ENCODE assay signal across 11 mouse cellular contexts in the genomic region with DNA sequence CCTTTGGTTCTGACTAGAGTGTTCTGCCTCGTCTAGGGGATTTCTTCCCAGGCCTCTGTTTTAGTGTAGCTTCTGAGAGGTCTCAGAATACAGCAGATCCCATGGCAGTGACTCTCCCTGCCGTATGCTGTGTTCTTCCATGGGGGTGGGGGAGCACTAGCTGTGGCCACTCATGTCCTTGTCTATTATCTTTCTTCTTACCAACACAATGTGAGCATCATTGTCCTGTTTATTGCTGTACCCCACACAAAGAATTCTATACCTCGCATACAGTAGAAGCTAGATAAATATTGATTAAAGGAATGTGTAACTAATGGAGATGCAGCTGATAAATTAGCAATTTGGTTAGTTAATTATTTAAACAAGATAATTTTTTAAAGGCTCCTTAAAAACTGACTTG.
DNase-seq lines count a peak whose midpoint lies in the region; ATAC-seq lines count a peak whose summit lies in the region.
"Had no signal": no experiment of that assay in that cellular context is flagged by ENCODE, and none has a peak within 500 bp of the region (broad histone marks: within the 10 kb centered on the region; RNA-seq: fewer than 3 reads in every experiment).

No protein-coding gene starts in this region.

- ATAC-seq in kidney, embryonic 16.5 days (ENCODE audit: low FRiP score, low TSS enrichment): peak; percentile 69; the same call in 1 of the 2 replicates
- peak; percentile 57 for ATAC-seq in forebrain, embryonic 15.5 days (replicated peaks)
- ATAC-seq in hindbrain, embryonic 16.5 days: peak; percentile 32; the same call in 1 of the 2 replicates
- peak; percentile 69 for ATAC-seq in midbrain, embryonic 16.5 days

- H3K9me3 ChIP-seq in kidney, embryonic 16.5 days (ENCODE audit: low read length): no peaks in the 10 kb centered on the region
- no peaks in the 10 kb centered on the region for H3K9me3 ChIP-seq in forebrain, embryonic 15.5 days
- H3K9me3 ChIP-seq in hindbrain, embryonic 16.5 days (ENCODE audit: control insufficient read depth, low read length): no peaks in the 10 kb centered on the region
- no peaks in the 10 kb centered on the region for H3K9me3 ChIP-seq in midbrain, embryonic 16.5 days (replicated peaks; ENCODE audit: control insufficient read depth, low read length, poor library complexity, severe bottlenecking)
- H3K9me3 ChIP-seq: heart, embryonic 13.5 days had no signal

- 0 out of 2 replicates have a peak, but pooled peaks cover 3% of the 10 kb centered on the region for H3K4me1 ChIP-seq in kidney, embryonic 16.5 days (ENCODE audit: insufficient read depth, low read length)
- peaks cover 7% of the 10 kb centered on the region for H3K4me1 ChIP-seq in forebrain, embryonic 15.5 days
- no peaks in the 10 kb centered on the region; the same call in 1 of the 2 replicates for H3K4me1 ChIP-seq in hindbrain, embryonic 16.5 days (ENCODE audit: control insufficient read depth, insufficient read depth, low read depth, low read length)
- peaks cover 3% of the 10 kb centered on the region; the same call in 1 of the 2 replicates for H3K4me1 ChIP-seq in midbrain, embryonic 16.5 days (ENCODE audit: control insufficient read depth, insufficient read depth, low read length)

- H3K9ac ChIP-seq in kidney, embryonic 16.5 days (replicated peaks; ENCODE audit: low read length): no peak overlapping the region
- no peak overlapping the region for H3K9ac ChIP-seq in forebrain, embryonic 15.5 days (replicated peaks)
- no peak overlapping the region for H3K9ac ChIP-seq in hindbrain, embryonic 16.5 days (ENCODE audit: low read depth, low read length)
- H3K9ac ChIP-seq in midbrain, embryonic 16.5 days (ENCODE audit: low read depth, low read length): no peak overlapping the region
- H3K9ac ChIP-seq: heart, embryonic 13.5 days had no signal

- H3K4me3 ChIP-seq in kidney, embryonic 16.5 days (ENCODE audit: low read length): no peak overlapping the region
- H3K4me3 ChIP-seq in forebrain, embryonic 15.5 days: no peak overlapping the region
- H3K4me3 ChIP-seq in hindbrain, embryonic 16.5 days (ENCODE audit: low read length): no peak overlapping the region
- H3K4me3 ChIP-seq in midbrain, embryonic 16.5 days (ENCODE audit: low read depth, low read length): no peak overlapping the region
- H3K4me3 ChIP-seq: heart, embryonic 13.5 days had no signal

- no peaks in the 10 kb centered on the region for H3K27me3 ChIP-seq in kidney, embryonic 16.5 days (ENCODE audit: insufficient read depth, low read length)
- no peaks in the 10 kb centered on the region for H3K27me3 ChIP-seq in forebrain, embryonic 15.5 days
- H3K27me3 ChIP-seq in hindbrain, embryonic 16.5 days (replicated peaks; ENCODE audit: control insufficient read depth, insufficient read depth, low read length): no peaks in the 10 kb centered on the region
- H3K27me3 ChIP-seq in midbrain, embryonic 16.5 days (ENCODE audit: control insufficient read depth, insufficient read depth, low read depth, low read length): no peaks in the 10 kb centered on the region; the same call in 1 of the 2 replicates
- H3K27me3 ChIP-seq: heart, embryonic 13.5 days had no signal

- no peak overlapping the region for H3K4me2 ChIP-seq in kidney, embryonic 16.5 days (replicated peaks; ENCODE audit: low read depth, low read length)
- H3K4me2 ChIP-seq in forebrain, embryonic 15.5 days (replicated peaks): no peak overlapping the region
- no peak overlapping the region for H3K4me2 ChIP-seq in hindbrain, embryonic 16.5 days (ENCODE audit: low read length)
- no peak overlapping the region for H3K4me2 ChIP-seq in midbrain, embryonic 16.5 days (ENCODE audit: low read length)
- H3K4me2 ChIP-seq: heart, embryonic 13.5 days had no signal

- 67% methylated on average over 3 of the region's 3 CpGs for WGBS in kidney, embryonic 16.5 days
- WGBS in forebrain, embryonic 15.5 days: 77% methylated on average over 3 of the region's 3 CpGs
- 74% methylated on average over 3 of the region's 3 CpGs for WGBS in hindbrain, embryonic 16.5 days
- WGBS in midbrain, embryonic 16.5 days: 72% methylated on average over 3 of the region's 3 CpGs

- no peak for DNase-seq in kidney, adult 11 months
- no peak for DNase-seq in cerebellum, postnatal 36 days
- DNase-seq in frontal cortex, postnatal 36 days (ENCODE audit: low spot score in 2 of 2): no peak
- no peak for DNase-seq in testis, postnatal 10 days (ENCODE audit: low spot score)
- DNase-seq: lung, adult 2 months; thymus, adult 18-20 months had no signal

- no peaks in the 10 kb centered on the region for H3K36me3 ChIP-seq in kidney, embryonic 16.5 days (ENCODE audit: insufficient read depth, low read length)
- H3K36me3 ChIP-seq in forebrain, embryonic 15.5 days: no peaks in the 10 kb centered on the region
- no peaks in the 10 kb centered on the region for H3K36me3 ChIP-seq in hindbrain, embryonic 16.5 days (ENCODE audit: control insufficient read depth, insufficient read depth, low read length)
- no peaks in the 10 kb centered on the region for H3K36me3 ChIP-seq in midbrain, embryonic 16.5 days (ENCODE audit: control insufficient read depth, insufficient read depth, low read length)
- H3K36me3 ChIP-seq: heart, embryonic 13.5 days had no signal

- H3K27ac ChIP-seq in kidney, embryonic 16.5 days (ENCODE audit: low read length): no peak overlapping the region
- H3K27ac ChIP-seq in forebrain, embryonic 15.5 days (replicated peaks): no peak overlapping the region
- H3K27ac ChIP-seq in hindbrain, embryonic 16.5 days (ENCODE audit: low read depth, low read length): no peak overlapping the region
- no peak overlapping the region for H3K27ac ChIP-seq in midbrain, embryonic 16.5 days (ENCODE audit: low read length)
- H3K27ac ChIP-seq: heart, embryonic 13.5 days had no signal
